Comparison of ENCODE assay signal across 11 mouse cellular contexts in genomic region chr7:45800001-45800400, GRCm38 (mm10). TPM values are rescaled to one million over a fixed set of nuclear protein-coding genes. Genes with fewer than 3 reads are reported as not detected.
DNase-seq lines count a peak whose midpoint lies in the region; ATAC-seq and TF ChIP-seq lines count a peak whose summit lies in the region.
"Had no signal": no experiment of that assay in that cellular context is flagged by ENCODE, and none has a peak within 500 bp of the region (broad histone marks: within the 10 kb centered on the region; RNA-seq: fewer than 3 reads in every experiment).

No protein-coding gene starts in this region.

- no peaks in the 10 kb centered on the region for H3K9me3 ChIP-seq in lung, embryonic 14.5 days (ENCODE audit: low read depth, low read length)
- H3K9me3 ChIP-seq in intestine, embryonic 14.5 days (ENCODE audit: control insufficient read depth, low read length) = no peaks in the 10 kb centered on the region
- no peaks in the 10 kb centered on the region for H3K9me3 ChIP-seq in hindbrain, embryonic 11.5 days (ENCODE audit: control insufficient read depth, low read length)
- H3K9me3 ChIP-seq: neural tube, embryonic 13.5 days had no signal

- H3K36me3 ChIP-seq in lung, embryonic 14.5 days (ENCODE audit: insufficient read depth) = peaks cover 3% of the 10 kb centered on the region; the same call in 1 of the 2 replicates
- 0 out of 2 replicates have a peak, but pooled peaks cover 9% of the 10 kb centered on the region for H3K36me3 ChIP-seq in intestine, embryonic 14.5 days (ENCODE audit: control insufficient read depth, insufficient read depth, low read length)
- no peaks in the 10 kb centered on the region for H3K36me3 ChIP-seq in myocyte (ENCODE audit: control insufficient read depth, insufficient read depth)
- H3K36me3 ChIP-seq in hindbrain, embryonic 11.5 days (ENCODE audit: control insufficient read depth, insufficient read depth, low read length) = 0 out of 2 replicates have a peak, but pooled peaks cover 5% of the 10 kb centered on the region
- no peaks in the 10 kb centered on the region for H3K36me3 ChIP-seq in thymus, adult 2 months (ENCODE audit: control insufficient read depth, insufficient read depth, low read length)

- peak overlapping the region; percentile 69; the same call in 1 of the 2 replicates for H3K4me3 ChIP-seq in gastrocnemius, adult 2 months
- H3K4me3 ChIP-seq in lung, embryonic 14.5 days (ENCODE audit: low read depth, low read length) = peak overlapping the region; percentile 17; the same call in 1 of the 2 replicates
- H3K4me3 ChIP-seq in intestine, embryonic 14.5 days (ENCODE audit: low read depth, low read length) = no peak overlapping the region
- H3K4me3 ChIP-seq in myocyte = peak overlapping the region; percentile 19
- no peak overlapping the region for H3K4me3 ChIP-seq in hindbrain, embryonic 11.5 days (ENCODE audit: low read depth, low read length)
- H3K4me3 ChIP-seq in thymus, adult 2 months (ENCODE audit: control insufficient read depth, insufficient read depth, low read length) = no peak overlapping the region
- H3K4me3 ChIP-seq: neural tube, embryonic 13.5 days had no signal

- TF ChIP-seq CTCF in gastrocnemius, adult 2 months (IDR thresholded peaks at IDR 0.05) = no peak
- no peak for TF ChIP-seq CTCF in lung, embryonic 14.5 days (IDR thresholded peaks at IDR 0.05; ENCODE audit: low read depth)
- no peak for TF ChIP-seq CTCF in thymus, adult 2 months (IDR thresholded peaks at IDR 0.05; ENCODE audit: borderline replicate concordance, control insufficient read depth, extremely low read depth, insufficient read depth, low read length, poor library complexity)

- H3K4me1 ChIP-seq in lung, embryonic 14.5 days (ENCODE audit: insufficient read depth) = 0 out of 2 replicates have a peak, but pooled peaks cover 7% of the 10 kb centered on the region
- peaks cover 8% of the 10 kb centered on the region for H3K4me1 ChIP-seq in intestine, embryonic 14.5 days (replicated peaks; ENCODE audit: control insufficient read depth, insufficient read depth, low read length)
- peaks cover 9% of the 10 kb centered on the region for H3K4me1 ChIP-seq in hindbrain, embryonic 11.5 days (replicated peaks; ENCODE audit: control insufficient read depth, insufficient read depth, low read length)
- peaks cover 15% of the 10 kb centered on the region for H3K4me1 ChIP-seq in thymus, adult 2 months (replicated peaks; ENCODE audit: control insufficient read depth, insufficient read depth, low read length)

- intact Hi-C loops in gastrocnemius, adult 2 months (cut with DNase I) = no loop called here
- intact Hi-C loops in gastrocnemius, postnatal 36 days (cut with DNase I) = loop anchor here (1.0 kb wide), 1 partner anchor 61 kb away; no protein-coding TSS in a partner anchor

- no peaks in the 10 kb centered on the region for H3K79me2 ChIP-seq in myocyte (ENCODE audit: control insufficient read depth, insufficient read depth)

- WGBS in lung, embryonic 14.5 days = 31% methylated on average over 7 of the region's 7 CpGs
- 43% methylated on average over 7 of the region's 7 CpGs for WGBS in intestine, embryonic 14.5 days
- WGBS in hindbrain, embryonic 11.5 days = 36% methylated on average over 7 of the region's 7 CpGs
- 51% methylated on average over 7 of the region's 7 CpGs for WGBS in thymus, adult 2 months

- peaks cover 32% of the 10 kb centered on the region for H3K27me3 ChIP-seq in lung, embryonic 14.5 days (ENCODE audit: insufficient read depth, low read length)
- peaks cover 21% of the 10 kb centered on the region for H3K27me3 ChIP-seq in intestine, embryonic 14.5 days (replicated peaks; ENCODE audit: control insufficient read depth, insufficient read depth, low read length)
- peaks cover 18% of the 10 kb centered on the region for H3K27me3 ChIP-seq in myocyte (ENCODE audit: control insufficient read depth, insufficient read depth, insufficient read length)
- H3K27me3 ChIP-seq in hindbrain, embryonic 11.5 days (ENCODE audit: control insufficient read depth, insufficient read depth, low read length) = peaks cover 29% of the 10 kb centered on the region
- peaks cover 15% of the 10 kb centered on the region; the same call in 1 of the 2 replicates for H3K27me3 ChIP-seq in thymus, adult 2 months (ENCODE audit: control insufficient read depth, insufficient read depth, low read length)

- DNase-seq in gastrocnemius, adult 2 months = no peak
- no peak for DNase-seq in gastrocnemius, postnatal 36 days
- DNase-seq in lung, embryonic 14.5 days = no peak
- no peak for DNase-seq in lung, postnatal 36 days
- no peak for DNase-seq in intestine, embryonic 14.5 days (ENCODE audit: low spot score)
- DNase-seq in hindbrain, embryonic 11.5 days (ENCODE audit: low spot score) = no peak
- DNase-seq in thymus, adult 2 months = no peak

- H3ac ChIP-seq in myocyte (ENCODE audit: control insufficient read depth, insufficient read length) = no peak overlapping the region

- peak overlapping the region; percentile 58 for H3K4me2 ChIP-seq in lung, embryonic 14.5 days
- H3K4me2 ChIP-seq in intestine, embryonic 14.5 days (ENCODE audit: low read length) = peak overlapping the region; percentile 34
- peak overlapping the region; percentile 97 for H3K4me2 ChIP-seq in myocyte (ENCODE audit: low read depth)
- H3K4me2 ChIP-seq in hindbrain, embryonic 11.5 days (replicated peaks; ENCODE audit: low read depth, low read length) = no peak overlapping the region
- H3K4me2 ChIP-seq: hindbrain, embryonic 14.5 days; neural tube, embryonic 13.5 days had no signal

- no peak overlapping the region for H3K9ac ChIP-seq in lung, embryonic 14.5 days
- no peak overlapping the region for H3K9ac ChIP-seq in intestine, embryonic 14.5 days (ENCODE audit: low read length)
- no peak overlapping the region for H3K9ac ChIP-seq in hindbrain, embryonic 11.5 days (ENCODE audit: low read depth, low read length)
- H3K9ac ChIP-seq: hindbrain, embryonic 14.5 days; neural tube, embryonic 13.5 days had no signal

- no peak for ATAC-seq in lung, embryonic 14.5 days (ENCODE audit: insufficient read depth)
- no peak for ATAC-seq in intestine, embryonic 14.5 days (replicated peaks; ENCODE audit: low FRiP score, low TSS enrichment, low read depth)
- no peak for ATAC-seq in hindbrain, embryonic 11.5 days (ENCODE audit: low FRiP score)

- H3K27ac ChIP-seq in gastrocnemius, adult 2 months = no peak overlapping the region
- no peak overlapping the region for H3K27ac ChIP-seq in lung, embryonic 14.5 days (ENCODE audit: low read depth)
- no peak overlapping the region for H3K27ac ChIP-seq in intestine, embryonic 14.5 days (ENCODE audit: low read depth)
- no peak overlapping the region for H3K27ac ChIP-seq in hindbrain, embryonic 11.5 days (ENCODE audit: low read depth, low read length)
- H3K27ac ChIP-seq in thymus, adult 2 months (ENCODE audit: control insufficient read depth, insufficient read depth, low read length) = no peak overlapping the region
- H3K27ac ChIP-seq: hindbrain, embryonic 14.5 days; macrophage; neural tube, embryonic 13.5 days had no signal

- no peak for TF ChIP-seq POLR2A in myocyte (IDR thresholded peaks at IDR 0.05; ENCODE audit: insufficient read length, low read depth)
- TF ChIP-seq POLR2A in thymus, adult 2 months (IDR thresholded peaks at IDR 0.05; ENCODE audit: control insufficient read depth, extremely low read depth, insufficient read depth, low read length, poor library complexity) = no peak

RNA-seq across cellular contexts. Expression of gene Cyth2, which starts 14.4 kb away (rescaled TPM):
- 10 to 100 TPM; 29.6 to 33.2 TPM for total RNA-seq in gastrocnemius, adult 2 months (2021)
- 10 to 100 TPM; 32.6 to 33.4 TPM for total RNA-seq in gastrocnemius, postnatal 36 days (2021)
- 109 and 110 TPM in 2 replicates for polyA plus RNA-seq in lung, embryonic 14.5 days (2014; fragmentation: Nextera tagmentation; extraction: Ambion mirVana)
- 91.9 and 95.5 TPM in 2 replicates for polyA plus RNA-seq in intestine, embryonic 14.5 days (2014; fragmentation: Nextera tagmentation; extraction: Ambion mirVana)
- 145 TPM for polyA plus RNA-seq in myocyte (2012; fragmentation: generic; extraction: Trizol)
- polyA plus RNA-seq in hindbrain, embryonic 11.5 days (2014; fragmentation: Nextera tagmentation; extraction: Ambion mirVana) = 211 and 248 TPM in 2 replicates
- polyA plus RNA-seq in thymus, adult 2 months (2012; rRNA removed) = 65.8 and 71.5 TPM in 2 replicates

RNA-seq across cellular contexts. Expression of gene Sult2b1, which starts 15.5 kb away (rescaled TPM):
- not detected for total RNA-seq in gastrocnemius, adult 2 months (2021)
- total RNA-seq in gastrocnemius, postnatal 36 days (2021) = not detected
- polyA plus RNA-seq in lung, embryonic 14.5 days (2014; fragmentation: Nextera tagmentation; extraction: Ambion mirVana) = 5.0 and 5.9 TPM in 2 replicates
- 1.2 and 2.3 TPM in 2 replicates for polyA plus RNA-seq in intestine, embryonic 14.5 days (2014; fragmentation: Nextera tagmentation; extraction: Ambion mirVana)
- 0.47 TPM for polyA plus RNA-seq in myocyte (2012; fragmentation: generic; extraction: Trizol)
- polyA plus RNA-seq in hindbrain, embryonic 11.5 days (2014; fragmentation: Nextera tagmentation; extraction: Ambion mirVana) = 1.4 and 1.9 TPM in 2 replicates
- polyA plus RNA-seq in thymus, adult 2 months (2012; rRNA removed) = 3.8 and 3.9 TPM in 2 replicates

RNA-seq across cellular contexts. Expression of gene Lmtk3, which starts 16.5 kb away (rescaled TPM):
- under 1 TPM in 1 of 2 experiments, not detected in 1; 0.06 TPM for total RNA-seq in gastrocnemius, adult 2 months (2021)
- not detected for total RNA-seq in gastrocnemius, postnatal 36 days (2021)
- polyA plus RNA-seq in lung, embryonic 14.5 days (2014; fragmentation: Nextera tagmentation; extraction: Ambion mirVana) = 0.76 and 1.9 TPM in 2 replicates
- polyA plus RNA-seq in intestine, embryonic 14.5 days (2014; fragmentation: Nextera tagmentation; extraction: Ambion mirVana) = 1.5 and 1.9 TPM in 2 replicates
- 0.11 TPM for polyA plus RNA-seq in myocyte (2012; fragmentation: generic; extraction: Trizol)
- polyA plus RNA-seq in hindbrain, embryonic 11.5 days (2014; fragmentation: Nextera tagmentation; extraction: Ambion mirVana) = 6.3 and 9.1 TPM in 2 replicates
- polyA plus RNA-seq in thymus, adult 2 months (2012; rRNA removed) = 0.84 and 1.2 TPM in 2 replicates

RNA-seq across cellular contexts. Expression of gene Kcnj14, which starts 24.6 kb away (rescaled TPM):
- total RNA-seq in gastrocnemius, adult 2 months (2021) = under 1 TPM in 1 of 2 experiments, not detected in 1; 0.20 TPM
- total RNA-seq in gastrocnemius, postnatal 36 days (2021) = under 1 TPM; 0.15 to 0.27 TPM
- 0.67 and 1.1 TPM in 2 replicates for polyA plus RNA-seq in lung, embryonic 14.5 days (2014; fragmentation: Nextera tagmentation; extraction: Ambion mirVana)
- 1.2 and 1.5 TPM in 2 replicates for polyA plus RNA-seq in intestine, embryonic 14.5 days (2014; fragmentation: Nextera tagmentation; extraction: Ambion mirVana)
- 0.05 TPM for polyA plus RNA-seq in myocyte (2012; fragmentation: generic; extraction: Trizol)
- 0.48 and 0.57 TPM in 2 replicates for polyA plus RNA-seq in hindbrain, embryonic 11.5 days (2014; fragmentation: Nextera tagmentation; extraction: Ambion mirVana)
- 0.36 and 1.3 TPM in 2 replicates for polyA plus RNA-seq in thymus, adult 2 months (2012; rRNA removed)
- polyA plus RNA-seq: macrophage had no signal

RNA-seq across cellular contexts. Expression of gene Grwd1, which starts 30.7 kb away (rescaled TPM):
- total RNA-seq in gastrocnemius, adult 2 months (2021) = 10 to 100 TPM; 14.6 to 16.0 TPM
- total RNA-seq in gastrocnemius, postnatal 36 days (2021) = 10 to 100 TPM; 11.8 to 14.5 TPM
- polyA plus RNA-seq in lung, embryonic 14.5 days (2014; fragmentation: Nextera tagmentation; extraction: Ambion mirVana) = 85.4 and 95.3 TPM in 2 replicates
- 86.9 and 95.1 TPM in 2 replicates for polyA plus RNA-seq in intestine, embryonic 14.5 days (2014; fragmentation: Nextera tagmentation; extraction: Ambion mirVana)
- 36.2 TPM for polyA plus RNA-seq in myocyte (2012; fragmentation: generic; extraction: Trizol)
- polyA plus RNA-seq in hindbrain, embryonic 11.5 days (2014; fragmentation: Nextera tagmentation; extraction: Ambion mirVana) = 56.7 and 66.0 TPM in 2 replicates
- 22.4 and 27.7 TPM in 2 replicates for polyA plus RNA-seq in thymus, adult 2 months (2012; rRNA removed)

Comparison
In these comparisons a context has a peak if more than half of its experiments do, and no peak if none do; other contexts are left out.
1. H3K4me3 ChIP-seq: peak in gastrocnemius, adult 2 months (single experiment), lung, embryonic 14.5 days (single experiment) and myocyte (single experiment); none in intestine, embryonic 14.5 days (single experiment), hindbrain, embryonic 11.5 days (single experiment) and thymus, adult 2 months (single experiment).